Mouse (Mus musculus): Measurements from ENCODE around the gene Arhgef19. TPM values are rescaled to one million over a fixed set of nuclear protein-coding genes. Genes with fewer than 3 reads are reported as not detected.

Arhgef19 gene
- total RNA-seq, 2 experiments from 2014 or later, result 11.6 to 14.7 TPM

GRCm38 (mm10) chr4:141260007-141260723, 20.9 kb downstream of the Arhgef19 start:
- peak; percentile 67 to 74 for DNase-seq
- intact Hi-C loops (cut with DNase I), result no loop called here

- intact Hi-C loops (cut with DNase I), result no loop called here
These were observed 23.8 kb downstream of the Arhgef19 start for GRCm38 (mm10) chr4:141262906-141263637.

GRCm38 (mm10) chr4:141265979-141266637, 26.8 kb downstream of the Arhgef19 start:
- no peak for DNase-seq
- intact Hi-C loops (cut with DNase I), result no loop called here

More at GRCm38 (mm10) chr4:141262906-141263637, 23.8 kb downstream of the Arhgef19 start:
- no peak for DNase-seq

- intact Hi-C loops (cut with DNase I), result loop anchor here (1.0 kb wide), 1 partner anchor 63 kb away; no protein-coding TSS in a partner anchor
These were observed 28.0 kb downstream of the Arhgef19 start for GRCm38 (mm10) chr4:141267250-141267649.

GRCm38 (mm10) chr4:141267837-141268236, 28.5 kb downstream of the Arhgef19 start:
- intact Hi-C loops (cut with DNase I), result loop anchor here (1.0 kb wide), 1 partner anchor 64 kb away; no protein-coding TSS in a partner anchor
- peak; percentile 66 to 84 for DNase-seq

More at GRCm38 (mm10) chr4:141267250-141267649, 28.0 kb downstream of the Arhgef19 start:
- no peak for DNase-seq

- intact Hi-C loops (cut with DNase I), result no loop called here
These were observed 29.1 kb downstream of the Arhgef19 start for GRCm38 (mm10) chr4:141268350-141268749.

GRCm38 (mm10) chr4:141269080-141269479, 29.8 kb downstream of the Arhgef19 start:
- no peak for DNase-seq
- intact Hi-C loops (cut with DNase I), result no loop called here

More at GRCm38 (mm10) chr4:141268350-141268749, 29.1 kb downstream of the Arhgef19 start:
- no peak for DNase-seq

GRCm38 (mm10) chr4:141270201-141270940, 31.1 kb downstream of the Arhgef19 start:
- intact Hi-C loops (cut with DNase I), result no loop called here
- DNase-seq, result no peak

- intact Hi-C loops (cut with DNase I), result no loop called here
- DNase-seq, result no peak
These were observed 31.9 kb downstream of the Arhgef19 start for GRCm38 (mm10) chr4:141271228-141271627.

- intact Hi-C loops (cut with DNase I), result loop anchor here (2.0 kb wide), 1 partner anchor 129 kb away; no protein-coding TSS in a partner anchor
- no peak for DNase-seq
These were observed 32.4 kb downstream of the Arhgef19 start for GRCm38 (mm10) chr4:141271721-141272120.

- intact Hi-C loops (cut with DNase I), result loop anchor here (1.0 to 2.0 kb wide), 2 partner anchors 90 to 130 kb away; no protein-coding TSS in a partner anchor
- no peak for DNase-seq
These were observed 33.6 kb downstream of the Arhgef19 start for GRCm38 (mm10) chr4:141272878-141273277.

GRCm38 (mm10) chr4:141273296-141273695, 34.0 kb downstream of the Arhgef19 start:
- intact Hi-C loops (cut with DNase I), result loop anchor here (1.0 to 2.0 kb wide), 2 partner anchors 90 to 130 kb away; no protein-coding TSS in a partner anchor
- DNase-seq, result peak; percentile 93 to 94

- intact Hi-C loops (cut with DNase I), result loop anchor here (5.0 kb wide), 1 partner anchor 38 kb away; no protein-coding TSS in a partner anchor
- DNase-seq, result peak in 1 of 2 experiments; percentile 43
These were observed 35.4 kb downstream of the Arhgef19 start for GRCm38 (mm10) chr4:141274485-141275341.

- DNase-seq, result no peak
- intact Hi-C loops (cut with DNase I), result loop anchor here (5.0 kb wide), 1 partner anchor 35 kb away; no protein-coding TSS in a partner anchor
These were observed 37.9 kb downstream of the Arhgef19 start for GRCm38 (mm10) chr4:141277157-141277556.

GRCm38 (mm10) chr4:141278154-141278553, 38.9 kb downstream of the Arhgef19 start:
- intact Hi-C loops (cut with DNase I), result loop anchor here (5.0 kb wide), 1 partner anchor 34 kb away; no protein-coding TSS in a partner anchor
- peak; percentile 88 to 89 for DNase-seq

GRCm38 (mm10) chr4:141279327-141279726, 40.0 kb downstream of the Arhgef19 start:
- intact Hi-C loops (cut with DNase I), result loop anchor here (5.0 kb wide), 1 partner anchor 33 kb away; no protein-coding TSS in a partner anchor

GRCm38 (mm10) chr4:141279783-141280182, 40.5 kb downstream of the Arhgef19 start:
- intact Hi-C loops (cut with DNase I), result loop anchor here (2.0 to 5.0 kb wide), 2 partner anchors 19 to 33 kb away; no protein-coding TSS in a partner anchor
- DNase-seq, result no peak

More at GRCm38 (mm10) chr4:141279327-141279726, 40.0 kb downstream of the Arhgef19 start:
- peak in 1 of 2 experiments; percentile 31 for DNase-seq

- intact Hi-C loops (cut with DNase I), result loop anchor here (2.0 kb wide), 1 partner anchor 18 kb away; no protein-coding TSS in a partner anchor
- no peak for DNase-seq
These were observed 41.2 kb downstream of the Arhgef19 start for GRCm38 (mm10) chr4:141280471-141280870.
